Mouse (Mus musculus): ENCODE results near the gene Rprm.
A peak's percentile ranks its signal among the peaks of the same experiment; 100 is the strongest.

Rprm gene

GRCm38 (mm10) chr2:54085430-54086087 lies at the start of gene Rprm:
Gene Rprm (minus strand): TSS chr2:54085552.
- DNase-seq, result peak; percentile 96

GRCm38 (mm10) chr2:54119305-54119704 lies 34.0 kb upstream of the Rprm start:
- no peak for DNase-seq

GRCm38 (mm10) chr2:54118881-54119280 lies 33.5 kb upstream of the Rprm start:
- peak; percentile 74 for DNase-seq

- DNase-seq, result no peak
These were observed 25.9 kb upstream of the Rprm start for GRCm38 (mm10) chr2:54111294-54111693.

- no peak for DNase-seq
These were observed 20.9 kb upstream of the Rprm start for GRCm38 (mm10) chr2:54106232-54106726.

- no peak for DNase-seq
These were observed 14.6 kb upstream of the Rprm start for GRCm38 (mm10) chr2:54099939-54100338.

GRCm38 (mm10) chr2:54092616-54093015 lies 7.3 kb upstream of the Rprm start:
- no peak for DNase-seq

- DNase-seq, result no peak
These were observed 902 bp upstream of the Rprm start for GRCm38 (mm10) chr2:54086254-54086653.

- DNase-seq, result no peak
These were observed 469 bp downstream of the Rprm start for GRCm38 (mm10) chr2:54084737-54085429.

GRCm38 (mm10) chr2:54083861-54084736 lies 1.3 kb downstream of the Rprm start:
- DNase-seq, result peak; percentile 70

- peak; percentile 22 for DNase-seq
These were observed 6.4 kb downstream of the Rprm start for GRCm38 (mm10) chr2:54078961-54079360.

- DNase-seq, result no peak
These were observed 13.8 kb downstream of the Rprm start for GRCm38 (mm10) chr2:54071526-54071925.

- no peak for DNase-seq
These were observed 22.9 kb downstream of the Rprm start for GRCm38 (mm10) chr2:54062421-54062820.

GRCm38 (mm10) chr2:54061039-54061438 lies 24.3 kb downstream of the Rprm start:
- DNase-seq, result no peak

Measured in embryo, embryonic 11 days (tissue).